Mouse (Mus musculus): ENCODE results near the gene Klk15. TPM values are rescaled to one million over a fixed set of nuclear protein-coding genes. Genes with fewer than 3 reads are reported as not detected.
"Not testable (repeated sequence)": the region's sequence is repeated elsewhere in the genome, so short reads cannot be mapped to it uniquely, and the experiment has no call there.

Gene Klk15
- polyA plus RNA-seq (2012; rRNA removed), result not detected in 2 replicates

DNA sequence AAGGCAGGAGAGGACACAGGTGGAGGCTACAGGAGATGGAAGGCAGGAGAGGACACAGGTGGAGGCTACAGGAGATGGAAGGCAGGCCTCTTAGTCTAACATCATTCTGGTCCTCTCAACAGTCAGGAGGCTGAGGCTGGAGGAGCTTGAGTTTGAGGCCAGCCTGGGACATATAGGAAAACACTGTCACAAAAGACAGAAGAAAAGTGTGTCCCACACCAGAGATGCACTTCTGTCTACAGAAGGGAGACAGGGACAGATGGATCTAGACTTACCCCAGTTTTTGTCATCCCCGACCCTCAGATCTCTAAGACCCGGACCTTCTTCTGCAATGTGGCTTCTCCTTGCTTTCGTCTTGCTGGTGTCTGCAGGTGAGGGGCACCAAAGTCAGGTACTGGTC is at the start of gene Klk15:
Gene Klk15, plus strand, starts transcription at position 301 of the 400 bp plus-strand sequence.
- WGBS, result 96% methylated on average over 3 of the region's 3 CpGs

DNA sequence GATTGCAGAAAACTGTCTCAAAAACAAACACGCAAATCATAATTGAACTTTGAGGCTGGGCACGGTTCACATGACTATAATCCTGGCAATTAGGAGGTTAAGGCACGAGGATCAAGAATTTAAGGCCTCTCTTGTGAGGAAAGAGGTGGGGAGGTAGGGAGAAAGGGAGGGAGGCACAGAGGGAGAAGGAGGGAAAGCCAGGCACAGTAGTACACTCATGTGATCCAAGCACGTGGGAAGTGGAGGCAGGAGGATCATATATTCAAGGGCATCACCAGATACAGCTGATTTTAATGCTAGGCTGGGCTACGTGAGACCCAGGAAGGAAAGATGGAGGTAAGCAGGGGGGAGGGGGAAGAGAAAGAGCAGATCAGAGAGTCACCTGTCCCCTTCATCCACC is 42.2 kb upstream of the Klk15 start:
- no peak for DNase-seq (ENCODE audit: low read depth, low spot score)
- 23% methylated on average over 5 of the region's 5 CpGs for WGBS

More for the DNA sequence above, at the start of gene Klk15:
- DNase-seq (ENCODE audit: low read depth, low spot score), result no peak

DNA sequence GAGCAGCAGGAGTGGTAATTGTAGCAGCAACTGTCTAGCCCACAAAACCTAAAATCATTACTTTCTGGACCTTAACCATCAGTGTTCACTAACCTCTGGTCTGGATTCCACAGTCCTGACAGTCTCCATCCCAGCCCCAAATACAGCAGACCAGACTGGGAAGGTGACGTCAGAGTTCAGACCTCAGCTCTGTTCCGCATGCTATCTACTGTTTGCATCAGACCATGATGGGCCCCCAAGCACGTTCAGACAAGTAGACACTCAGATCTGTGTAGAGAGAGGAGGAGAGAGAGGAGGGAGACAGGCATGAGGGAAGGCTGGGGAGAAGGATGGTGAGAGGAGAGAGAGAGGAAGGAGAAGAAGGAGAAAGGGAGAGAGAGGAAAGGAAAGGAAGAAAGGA is 41.8 kb upstream of the Klk15 start:
- WGBS, result 45% methylated on average over 3 of the region's 3 CpGs
- no peak for DNase-seq (ENCODE audit: low read depth, low spot score)

DNA sequence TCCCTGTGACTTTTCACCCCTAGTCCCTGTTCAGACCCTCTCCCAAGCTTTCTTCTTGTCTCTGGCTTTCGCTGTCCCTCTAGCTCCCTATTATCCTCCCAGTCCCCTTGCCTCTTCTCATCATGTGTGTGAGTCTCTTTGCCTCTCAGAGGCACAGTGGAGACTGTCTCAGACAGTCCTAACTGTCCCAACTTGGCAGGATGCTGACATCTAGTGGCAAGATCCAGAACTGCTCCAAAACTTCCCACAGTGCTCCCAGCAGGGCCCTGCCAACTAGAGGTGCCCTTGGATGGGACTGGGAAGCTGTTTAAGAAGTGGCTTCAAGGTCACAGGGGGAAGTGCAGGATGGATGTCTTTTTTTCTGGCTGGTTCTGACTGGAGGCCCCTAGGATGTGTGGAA is 38.7 kb upstream of the Klk15 start:
- DNase-seq (ENCODE audit: low read depth, low spot score), result peak; percentile 66
- WGBS, result 16% methylated on average over 1 of the region's 1 CpGs

DNA sequence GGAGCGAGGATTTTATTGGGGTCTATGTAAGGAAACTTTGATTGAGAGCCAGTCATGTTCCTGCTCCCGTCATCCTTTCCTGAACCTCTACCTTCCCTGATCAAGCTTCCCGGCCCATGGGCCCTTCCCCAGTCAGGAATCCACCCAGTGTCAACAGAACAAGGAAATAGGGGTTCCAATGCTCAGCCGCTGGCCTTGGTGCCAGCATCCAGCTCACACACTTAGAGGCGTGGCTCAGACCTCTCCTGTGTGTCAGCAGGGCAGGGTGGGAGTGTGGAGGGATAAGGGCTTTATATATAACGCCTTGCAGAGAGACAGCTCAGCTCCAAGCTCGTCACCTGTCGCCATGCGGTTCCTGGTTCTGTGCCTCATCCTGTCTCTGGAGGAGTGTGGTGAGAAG is 18.7 kb upstream of the Klk15 start:
- 25% methylated on average over 9 of the region's 9 CpGs for WGBS
- no peak for DNase-seq (ENCODE audit: low read depth, low spot score)

- WGBS, result 84% methylated on average over 13 of the region's 13 CpGs
- DNase-seq (ENCODE audit: low read depth, low spot score), result no peak
Measured at GRCm38 (mm10) chr7:43918426-43918825, 15.1 kb upstream of the Klk15 start.

- no peak for DNase-seq (ENCODE audit: low read depth, low spot score)
- WGBS, result 67% methylated on average over 8 of the region's 8 CpGs
Measured at GRCm38 (mm10) chr7:43918871-43919270, 14.7 kb upstream of the Klk15 start.

- DNase-seq (ENCODE audit: low read depth, low spot score), result peak; percentile 38
- WGBS, result 24% methylated on average over 14 of the region's 14 CpGs
Measured at GRCm38 (mm10) chr7:43919559-43920451, 13.7 kb upstream of the Klk15 start.

- 78% methylated on average over 3 of the region's 3 CpGs for WGBS
- DNase-seq (ENCODE audit: low read depth, low spot score), result no peak
Measured at GRCm38 (mm10) chr7:43920582-43920981, 13.0 kb upstream of the Klk15 start.

DNA sequence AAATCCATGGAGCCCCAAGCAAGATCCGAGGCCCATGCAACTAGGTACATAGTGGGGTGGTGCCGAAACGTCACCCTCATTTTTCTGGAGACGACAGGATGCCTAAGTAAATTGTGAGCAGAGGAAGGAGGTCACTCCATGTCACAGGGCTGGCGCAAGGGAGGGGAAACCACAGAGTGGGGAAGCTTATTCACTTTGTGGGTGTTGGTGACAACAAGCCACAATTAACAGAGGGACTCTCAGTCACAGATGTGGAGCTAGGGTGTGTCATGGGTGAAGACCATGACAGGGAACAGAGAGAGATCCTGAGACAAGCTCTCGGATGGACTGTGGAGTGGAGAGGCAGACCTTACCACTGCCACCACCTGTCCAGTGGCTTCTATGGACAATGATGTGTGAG is 12.5 kb upstream of the Klk15 start:
- 71% methylated on average over 6 of the region's 6 CpGs for WGBS

GRCm38 (mm10) chr7:43921941-43922340 is 11.6 kb upstream of the Klk15 start:
- whole genome bisulfite sequencing, result 82% methylated on average over 2 of the region's 2 CpGs
- DNase-seq (ENCODE audit: low read depth, low spot score), result no peak

More for the DNA sequence above, 12.5 kb upstream of the Klk15 start:
- DNase-seq (ENCODE audit: low read depth, low spot score), result no peak

DNA sequence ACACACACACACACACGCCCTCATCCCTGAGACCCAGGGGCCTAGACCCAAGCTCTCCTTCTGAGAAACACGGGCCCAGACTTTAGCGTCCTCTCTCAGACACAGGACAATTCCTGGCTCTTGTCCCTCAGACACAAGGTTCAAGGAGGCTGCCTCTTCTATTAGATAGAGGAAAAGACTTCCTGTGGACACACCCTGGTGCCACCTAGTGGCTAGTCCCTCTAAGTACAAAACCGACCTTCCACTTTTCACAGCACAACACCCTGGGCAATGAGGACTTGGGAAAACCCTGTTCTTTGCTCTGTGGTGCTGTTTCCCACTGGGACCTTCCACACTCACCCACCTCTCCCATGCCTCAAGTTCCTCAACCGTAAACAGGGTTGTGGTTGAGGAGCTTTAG is 7.6 kb upstream of the Klk15 start:
- DNase-seq (ENCODE audit: low read depth, low spot score), result no peak
- 64% methylated on average over 5 of the region's 5 CpGs for WGBS

GRCm38 (mm10) chr7:43928521-43928920 is 5.0 kb upstream of the Klk15 start:
- DNase-seq (ENCODE audit: low read depth, low spot score), result peak; percentile 36
- 37% methylated on average over 4 of the region's 4 CpGs for WGBS

DNA sequence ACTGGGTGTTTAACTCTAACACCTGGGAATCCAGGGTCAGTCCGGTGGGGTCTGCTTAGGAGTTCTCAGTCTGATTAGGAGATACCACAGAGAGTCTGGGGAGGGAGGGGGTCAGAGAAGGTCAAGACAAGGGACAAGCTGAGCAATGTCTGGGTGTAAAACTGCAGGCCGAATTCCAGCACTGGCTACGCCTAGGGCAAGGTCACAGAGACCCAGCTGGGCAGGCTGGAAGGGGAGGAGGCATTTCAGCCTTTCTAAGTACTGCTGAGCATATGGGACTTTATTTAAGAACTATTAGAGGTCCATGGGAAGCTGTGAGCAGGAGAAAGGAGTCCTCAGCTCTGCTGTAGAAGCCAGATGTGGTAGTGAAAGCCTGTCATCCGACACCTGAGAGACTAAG is 1.2 kb upstream of the Klk15 start:
- no peak for DNase-seq (ENCODE audit: low read depth, low spot score)
- 68% methylated on average over 4 of the region's 4 CpGs for WGBS

GRCm38 (mm10) chr7:43934747-43935146 is 1.2 kb downstream of the Klk15 start:
- 22% methylated on average over 3 of the region's 3 CpGs for WGBS
- no peak for DNase-seq (ENCODE audit: low read depth, low spot score)

GRCm38 (mm10) chr7:43936551-43936950 is 3.0 kb downstream of the Klk15 start:
- WGBS, result 86% methylated on average over 14 of the region's 14 CpGs

DNA sequence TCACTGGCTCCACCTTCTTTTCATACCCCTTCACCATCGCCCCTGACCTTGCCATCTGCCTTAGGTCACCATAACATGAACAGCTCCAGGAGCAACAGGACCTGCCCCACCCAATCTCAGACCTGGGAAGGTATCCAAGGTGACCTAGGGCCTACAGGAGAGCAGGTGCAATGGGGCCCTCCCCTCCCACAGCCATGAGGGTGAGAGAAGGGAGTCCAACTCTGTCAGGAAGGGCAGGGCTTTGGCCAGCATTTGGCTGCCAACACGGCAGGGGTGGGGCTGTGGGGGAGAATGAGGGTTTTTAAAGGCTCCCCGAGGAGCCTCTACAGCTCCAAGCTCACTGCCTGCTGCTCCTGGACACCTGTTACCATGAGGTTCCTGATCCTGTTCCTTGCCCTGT is 8.8 kb downstream of the Klk15 start:
- DNase-seq (ENCODE audit: low read depth, low spot score), result not testable (repeated sequence)
- WGBS, result 14% methylated on average over 3 of the region's 3 CpGs

More at GRCm38 (mm10) chr7:43936551-43936950, 3.0 kb downstream of the Klk15 start:
- DNase-seq (ENCODE audit: low read depth, low spot score), result no peak

DNA sequence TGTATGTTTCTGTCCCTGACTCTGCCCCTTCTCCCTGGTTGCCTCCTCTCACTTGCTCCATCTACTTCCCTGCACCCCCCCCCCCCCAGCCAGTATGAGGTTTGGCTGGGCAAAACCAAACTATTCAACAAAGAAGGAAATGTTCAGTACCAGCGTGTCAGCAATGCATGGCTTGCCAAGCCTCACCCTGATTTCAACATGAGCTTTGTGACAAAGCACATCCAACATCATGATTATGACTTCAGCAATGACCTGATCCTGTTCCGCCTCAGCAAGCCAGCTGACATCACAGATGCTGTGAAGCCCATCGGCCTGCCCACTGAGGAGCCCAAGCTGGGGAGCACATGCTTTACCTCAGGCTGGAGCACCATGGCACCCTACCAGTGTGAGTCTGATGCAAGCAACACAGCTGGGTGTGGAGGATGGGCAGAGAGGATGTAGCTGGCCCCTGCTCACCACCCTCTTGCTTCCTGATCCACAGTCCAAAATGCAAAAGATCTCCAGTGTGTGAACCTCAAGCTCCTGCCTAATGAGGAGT is 11.3 kb downstream of the Klk15 start:
- DNase-seq (ENCODE audit: low read depth, low spot score), result no peak
- 43% methylated on average over 3 of the region's 3 CpGs for WGBS

GRCm38 (mm10) chr7:43950364-43950763 is 16.8 kb downstream of the Klk15 start, which contains the start of gene Klk1b8:
TSS of gene Klk1b8 (plus strand) at chr7:43950664.
- 41% methylated on average over 2 of the region's 2 CpGs for WGBS

DNA sequence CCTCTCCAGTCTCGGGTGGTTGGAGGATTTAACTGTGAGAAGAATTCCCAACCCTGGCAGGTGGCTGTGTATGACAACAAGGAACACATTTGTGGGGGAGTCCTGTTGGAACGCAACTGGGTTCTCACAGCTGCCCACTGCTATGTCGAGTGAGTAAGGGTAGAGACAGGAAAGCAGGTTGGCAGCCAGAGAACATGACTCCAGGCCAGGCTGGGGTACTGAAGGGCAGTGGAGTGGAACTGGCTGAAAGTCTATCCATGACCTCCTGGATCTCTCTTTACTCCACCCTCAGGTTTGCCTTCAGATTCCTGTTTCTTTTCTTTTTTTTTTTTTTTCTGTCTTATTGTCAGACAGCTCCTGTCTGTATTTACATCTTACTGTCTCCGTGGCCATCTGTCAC is 19.2 kb downstream of the Klk15 start:
- no peak for DNase-seq (ENCODE audit: low read depth, low spot score)
- WGBS, result 60% methylated on average over 4 of the region's 4 CpGs

More at GRCm38 (mm10) chr7:43950364-43950763, 16.8 kb downstream of the Klk15 start, which contains the start of gene Klk1b8:
- no peak for DNase-seq (ENCODE audit: low read depth, low spot score)

GRCm38 (mm10) chr7:43966451-43966850 is 32.9 kb downstream of the Klk15 start, which contains the start of gene Klk1b1:
TSS of gene Klk1b1 (plus strand) at chr7:43966751.
- 45% methylated on average over 3 of the region's 3 CpGs for WGBS
- no peak for DNase-seq (ENCODE audit: low read depth, low spot score)

Measured in large intestine, adult 2 months (tissue).